Mouse (Mus musculus) c-Kit-negative CD71-positive TER-119-positive erythroid progenitor cells, embryonic 14.5 days (primary cell): ENCODE measurements around the gene Ltk.

Experiments
- DNase-seq: peaks from one replicate; pipeline ENCODE4 v3.0.0-alpha.2; 2013; ENCODE audit warnings: low read depth, low spot score

The Ltk gene

DNA sequence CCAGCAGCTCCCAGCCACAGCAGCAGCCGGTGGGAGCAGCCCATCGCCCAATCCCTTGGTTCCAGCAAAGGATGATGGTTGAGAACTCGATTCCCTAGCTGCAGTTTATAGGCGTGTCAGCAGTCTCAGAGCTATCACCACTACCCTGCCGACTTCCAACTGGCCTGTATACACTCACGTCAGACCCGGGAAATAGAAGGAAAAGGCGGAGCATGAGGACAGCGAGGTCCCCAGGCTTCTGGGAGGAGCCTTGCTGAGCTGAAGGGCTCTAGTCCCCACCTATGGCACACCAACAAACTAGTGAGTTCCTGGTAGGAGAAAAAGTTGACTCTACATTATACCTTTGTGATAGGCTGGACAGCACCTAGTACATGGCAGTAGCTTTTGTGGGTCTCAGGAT is at the start of gene Ltk:
Gene Ltk (minus strand): TSS at position 181 of the 400 bp plus-strand sequence.
- no peak for DNase-seq

- no peak for DNase-seq
Observed at GRCm38 (mm10) chr2:119808881-119809280, 48.6 kb upstream of the Ltk start.

DNA sequence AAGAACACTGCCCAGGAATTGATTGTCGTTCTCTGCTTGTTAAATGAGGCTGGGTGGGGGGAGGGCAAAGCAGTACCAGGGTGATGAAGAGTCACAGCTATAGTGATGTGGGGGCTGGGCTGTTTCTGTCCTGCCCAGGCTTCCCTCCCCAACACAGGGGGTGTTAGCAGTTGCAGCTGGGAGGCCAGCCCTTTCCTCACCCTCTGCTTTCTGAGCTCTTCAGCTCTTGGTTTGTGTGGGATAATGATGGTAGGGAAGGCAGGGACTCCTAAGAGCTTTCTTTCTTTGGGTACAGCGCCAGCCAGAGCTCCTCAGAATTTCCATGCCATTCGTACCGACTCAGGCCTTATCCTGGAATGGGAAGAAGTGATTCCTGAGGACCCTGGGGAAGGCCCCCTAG is 48.2 kb upstream of the Ltk start:
- DNase-seq = no peak

DNA sequence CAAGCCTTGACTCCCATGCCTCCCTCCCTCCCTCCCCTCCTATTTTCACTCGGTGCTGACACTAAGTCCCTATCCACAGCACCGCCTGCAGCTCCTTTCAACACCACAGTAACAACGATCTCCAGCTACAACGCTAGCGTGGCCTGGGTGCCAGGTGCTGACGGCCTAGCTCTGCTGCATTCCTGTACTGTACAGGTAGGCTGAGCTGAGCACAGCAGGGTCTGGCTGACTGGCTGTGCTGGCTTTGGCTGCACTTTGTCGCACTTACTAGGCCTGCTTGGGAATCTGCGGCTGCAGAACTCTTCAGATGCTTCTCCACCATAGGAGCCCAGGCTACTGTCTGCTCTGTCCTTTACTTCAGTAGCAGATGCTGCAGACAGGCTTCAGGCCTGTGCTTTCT is 45.3 kb upstream of the Ltk start:
- DNase-seq = no peak

GRCm38 (mm10) chr2:119804776-119805175 is 44.5 kb upstream of the Ltk start:
- DNase-seq = no peak

GRCm38 (mm10) chr2:119804275-119804628 is 44.0 kb upstream of the Ltk start:
- DNase-seq = no peak

GRCm38 (mm10) chr2:119803618-119804274 is 43.5 kb upstream of the Ltk start:
- no peak for DNase-seq

- no peak for DNase-seq
Observed at GRCm38 (mm10) chr2:119802767-119803617, 42.8 kb upstream of the Ltk start.

DNA sequence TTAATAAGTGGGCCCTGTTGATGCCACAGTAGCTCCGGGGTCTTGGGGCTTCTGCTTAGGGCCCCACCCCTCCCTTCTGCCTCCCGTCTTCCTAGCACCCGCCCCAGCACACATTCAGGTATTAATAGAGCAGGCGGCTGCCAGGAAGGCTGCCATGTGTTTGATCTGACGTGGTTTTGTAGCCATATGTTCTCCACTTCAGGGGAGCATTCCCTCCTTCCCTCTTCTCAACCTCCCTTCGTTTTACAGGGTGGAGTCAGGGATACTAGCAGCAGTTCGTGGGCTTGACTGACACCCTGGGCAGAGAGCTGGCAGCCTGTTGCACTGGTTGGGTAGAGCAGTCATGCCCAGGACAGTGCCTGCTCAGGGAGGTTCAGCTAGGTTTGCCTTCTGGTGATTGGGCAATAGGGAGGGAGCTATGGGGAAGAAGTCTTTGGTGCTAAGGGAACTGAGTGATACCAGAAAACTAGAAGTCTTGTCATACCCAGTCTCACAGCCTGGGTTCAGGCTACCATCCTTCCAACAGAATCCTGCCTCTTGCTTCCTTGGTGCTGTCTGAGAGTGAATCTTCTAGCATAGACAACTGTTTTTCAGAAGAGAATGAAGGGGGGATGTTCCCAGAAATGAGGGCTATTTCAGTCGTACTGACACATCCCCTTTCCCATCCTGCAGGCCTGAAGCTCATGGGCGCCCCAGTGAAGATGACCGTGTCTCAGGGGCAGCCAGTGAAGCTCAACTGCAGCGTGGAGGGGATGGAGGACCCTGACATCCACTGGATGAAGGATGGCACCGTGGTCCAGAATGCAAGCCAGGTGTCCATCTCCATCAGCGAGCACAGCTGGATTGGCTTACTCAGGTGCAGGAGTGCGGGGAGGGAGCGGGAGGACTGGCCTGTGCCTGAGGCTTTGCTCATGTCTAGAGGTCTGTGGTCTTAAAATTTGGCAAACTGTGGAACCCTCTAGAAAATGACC is 40.9 kb upstream of the Ltk start:
- no peak for DNase-seq

GRCm38 (mm10) chr2:119799961-119800550 is 39.8 kb upstream of the Ltk start:
- no peak for DNase-seq

- no peak for DNase-seq
Observed at GRCm38 (mm10) chr2:119799181-119799960, 39.1 kb upstream of the Ltk start.

GRCm38 (mm10) chr2:119798246-119798927 is 38.2 kb upstream of the Ltk start:
- no peak for DNase-seq

DNA sequence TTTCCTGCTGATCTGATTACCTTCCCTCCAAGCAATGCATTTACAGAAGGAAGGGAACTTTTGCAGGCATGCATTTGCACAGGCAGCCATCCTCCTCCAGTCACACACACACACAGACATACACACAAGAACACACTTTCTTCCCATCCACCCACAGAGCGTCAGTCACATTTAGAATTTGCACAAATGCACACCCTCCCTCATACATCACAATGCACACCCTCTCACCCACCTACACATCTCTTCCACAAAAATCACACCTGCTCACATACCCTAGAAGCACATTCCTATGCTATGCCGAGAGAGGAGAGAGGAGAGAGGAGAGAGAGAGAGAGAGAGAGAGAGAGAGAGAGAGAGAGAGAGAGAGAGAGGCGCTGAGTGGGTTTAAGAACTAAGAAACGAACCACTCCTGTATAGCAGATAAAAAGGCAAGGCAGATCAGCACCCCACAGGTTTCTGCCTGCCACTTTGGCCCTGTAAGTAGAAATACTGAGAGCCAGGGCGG is 37.1 kb upstream of the Ltk start, which contains the start of gene Tyro3:
Gene Tyro3 (plus strand): TSS at position 455 of the 505 bp plus-strand sequence.
- DNase-seq = no peak

GRCm38 (mm10) chr2:119789996-119790395 is 29.8 kb upstream of the Ltk start:
- DNase-seq = no peak

DNA sequence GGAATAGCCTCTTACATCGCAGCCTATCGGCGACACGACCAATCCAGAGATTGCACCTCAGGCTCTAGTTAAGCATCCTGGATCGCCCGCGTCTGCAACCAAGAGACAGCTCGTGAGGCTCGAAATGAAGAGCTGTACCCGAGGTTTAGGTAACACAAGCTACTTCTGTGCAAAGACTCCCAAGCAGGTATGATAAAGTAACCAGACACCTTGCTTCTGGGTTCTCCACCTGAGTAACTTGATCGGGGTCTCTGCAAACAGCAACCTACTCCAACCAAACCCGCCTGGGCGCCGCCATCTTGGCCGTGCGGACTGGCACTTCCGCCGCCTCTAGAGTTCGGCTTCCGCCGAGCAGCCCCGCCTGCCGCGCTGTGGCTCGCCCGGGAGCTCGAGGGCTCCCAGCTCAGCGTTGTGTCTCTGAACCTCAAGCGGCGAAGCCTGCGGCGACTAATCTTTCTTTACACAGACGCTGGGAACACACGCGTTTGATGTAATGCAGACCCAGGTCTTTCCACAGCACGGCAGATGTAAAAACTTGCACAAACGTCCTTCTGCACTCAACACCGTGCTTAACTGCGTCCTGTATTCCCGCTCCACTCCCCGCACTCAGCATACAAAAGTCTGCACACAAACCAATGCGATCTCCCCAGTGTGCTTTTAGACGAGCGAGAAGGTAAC is 27.1 kb upstream of the Ltk start, which contains the start of gene Rpap1:
Gene Rpap1 (minus strand): TSS at position 332 of the 678 bp plus-strand sequence.
- DNase-seq = peak; percentile 61

GRCm38 (mm10) chr2:119767246-119767645 is 7.0 kb upstream of the Ltk start:
- no peak for DNase-seq

DNA sequence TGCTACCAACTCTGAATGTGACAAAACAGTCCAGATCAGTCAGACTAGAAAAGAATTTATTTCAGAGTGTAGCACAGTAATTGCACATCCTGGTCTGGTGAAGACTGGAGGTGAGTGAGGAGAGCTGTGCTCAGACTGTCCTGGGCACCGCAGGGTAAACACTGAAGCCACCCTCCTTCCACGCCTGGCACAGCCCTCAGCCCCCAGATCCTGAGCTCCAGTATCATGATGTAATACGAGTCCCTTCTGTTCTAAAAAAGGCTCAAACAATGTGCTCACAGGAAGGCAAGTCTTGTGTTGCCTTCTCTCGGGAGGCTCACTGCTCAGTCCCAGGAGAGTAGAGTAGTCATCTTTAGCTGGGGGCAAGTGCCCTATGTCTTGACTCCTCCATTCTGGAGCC is 3.7 kb upstream of the Ltk start:
- DNase-seq = no peak

DNA sequence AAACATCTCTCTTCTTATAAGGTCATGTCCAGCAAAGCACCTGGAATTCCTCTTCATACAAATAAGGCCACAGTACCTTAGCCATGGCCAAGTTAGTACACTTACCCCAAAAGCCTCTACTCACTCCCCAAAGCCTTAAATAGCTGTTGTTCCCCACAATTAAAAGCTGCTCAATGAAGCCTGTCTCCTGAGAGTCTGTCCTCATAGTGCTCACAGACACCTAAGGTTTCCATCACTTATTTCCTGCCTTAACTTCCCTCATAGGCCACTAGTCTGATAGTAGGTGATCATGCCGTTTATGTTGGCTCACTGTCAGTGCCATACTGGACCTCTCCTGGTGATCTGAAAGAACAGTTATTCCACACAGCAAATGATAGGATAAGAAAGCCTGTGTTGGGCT is 2.0 kb upstream of the Ltk start:
- no peak for DNase-seq
